Mouse (Mus musculus) stomach, postnatal 0 days (tissue): ENCODE data around the gene D630039A03Rik.

ENCODE experiments used
- CTCF ChIP-seq: IDR thresholded peaks from 2 replicates; pipeline ENCODE4 v1.5.1; 2016; ENCODE audit warnings: antibody characterized with exemption, low read depth, mild to moderate bottlenecking, moderate library complexity
- EP300 ChIP-seq: optimal IDR thresholded peaks from 2 replicates; pipeline ENCODE3; 2016; ENCODE audit warnings: antibody characterized with exemption

DNA sequence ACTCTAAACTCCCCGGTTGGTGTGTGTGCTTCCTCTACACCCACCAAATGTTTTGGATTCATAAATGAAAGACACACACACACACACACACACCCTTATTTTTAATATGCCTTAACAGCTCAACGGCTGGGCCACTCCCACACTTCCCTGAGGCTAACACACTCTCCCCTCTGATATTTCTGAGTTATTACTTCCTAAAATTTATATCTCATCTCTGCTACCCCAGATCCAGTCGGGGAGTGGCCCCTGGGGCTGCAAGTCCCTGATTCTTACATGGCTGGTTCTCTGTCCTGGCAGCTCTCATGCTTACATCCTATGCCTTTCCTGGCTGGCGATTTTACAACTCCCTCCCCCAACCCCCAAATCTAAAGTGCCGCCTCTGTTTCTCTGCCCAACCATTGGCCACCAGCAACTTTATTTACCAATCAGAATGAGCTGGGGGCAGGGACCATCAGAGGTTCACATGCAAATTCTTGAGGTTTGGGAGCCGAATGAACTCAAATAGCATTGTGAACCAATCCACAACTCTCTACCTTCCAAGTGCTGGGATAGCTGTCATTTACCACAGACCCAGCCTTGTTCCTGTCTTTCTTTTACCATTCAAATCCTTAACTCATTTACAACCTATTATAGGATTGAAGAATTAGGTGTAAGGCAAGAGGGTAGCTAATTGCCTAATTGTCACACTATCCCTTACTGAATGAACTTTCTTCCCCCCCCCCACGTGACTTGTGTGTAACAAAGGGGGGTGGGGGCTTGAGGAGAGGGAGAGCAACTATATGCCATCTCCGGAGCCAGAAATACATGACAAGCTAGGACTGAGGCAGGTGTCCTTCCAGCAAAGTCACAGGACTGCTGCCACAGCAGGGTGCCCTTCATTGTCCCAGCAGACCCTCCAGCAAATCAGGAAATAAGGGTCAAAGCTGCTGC, 3.7 kb upstream of the D630039A03Rik start:
- TF ChIP-seq CTCF (no peak), EP300 (no peak)
